Mouse (Mus musculus) spleen, adult 2 months (tissue): Measurements from ENCODE around the gene E130114P18Rik.

Experiments
- CTCF ChIP-seq: fragments of 200-500 bp; IDR thresholded peaks from 2 replicates; pipeline ENCODE4 v1.5.1; 2011; ENCODE audit warnings: mild to moderate bottlenecking, inconsistent platforms; ENCODE audit not compliant: insufficient read depth, insufficient read length, insufficient replicate concordance; ENCODE audit errors: extremely low read depth
- POLR2A ChIP-seq: fragments of 200-500 bp; IDR thresholded peaks from 2 replicates; pipeline ENCODE4 v1.6.1; 2011; ENCODE audit warnings: low read depth, low read length, inconsistent platforms

DNA sequence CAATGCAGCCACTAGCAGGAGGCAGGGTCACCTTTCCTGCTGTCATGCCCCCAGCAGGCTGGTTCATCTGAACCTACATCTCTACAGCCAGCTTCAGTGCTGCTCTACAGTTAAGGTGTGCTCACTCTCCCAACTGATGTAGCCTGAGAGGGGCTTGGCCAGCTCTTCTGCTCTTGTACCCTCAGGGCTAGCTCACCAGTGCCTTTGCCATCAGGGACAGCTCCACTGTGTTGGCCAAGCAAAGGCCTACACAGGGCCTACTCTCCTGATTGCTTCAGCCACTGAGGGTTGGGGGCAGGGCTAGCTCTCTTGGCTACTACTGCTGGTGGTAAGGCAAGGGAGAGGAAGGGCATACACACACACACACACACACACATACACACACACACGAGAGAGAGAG is 8.0 kb downstream of the E130114P18Rik start:
- TF ChIP-seq POLR2A (no peak), CTCF (no peak)
